22 mouse cellular contexts compared by ENCODE assay signal in genomic region chr16:49578976-49579375, GRCm38 (mm10).
A peak's percentile ranks its signal among the peaks of the same experiment; 100 is the strongest.
DNase-seq lines count a peak whose midpoint lies in the region; ATAC-seq and TF ChIP-seq lines count a peak whose summit lies in the region.
"Had no signal": no experiment of that assay in that cellular context is flagged by ENCODE, and none has a peak within 500 bp of the region (broad histone marks: within the 10 kb centered on the region; RNA-seq: fewer than 3 reads in every experiment).

No protein-coding gene starts in this region.

- no peak overlapping the region for H3K27ac ChIP-seq in lung, postnatal 0 days (ENCODE audit: low read length)
- no peak overlapping the region for H3K27ac ChIP-seq in stomach, embryonic 14.5 days (ENCODE audit: low read length)
- no peak overlapping the region for H3K27ac ChIP-seq in stomach, postnatal 0 days (replicated peaks)
- no peak overlapping the region for H3K27ac ChIP-seq in stomach, embryonic 16.5 days (ENCODE audit: low read length)
- H3K27ac ChIP-seq: embryonic facial prominence, embryonic 13.5 days; embryonic facial prominence, embryonic 15.5 days; forebrain, embryonic 13.5 days; forebrain, embryonic 15.5 days had no signal

- WGBS in lung, postnatal 0 days: 42% methylated on average over 4 of the region's 4 CpGs
- 36% methylated on average over 4 of the region's 4 CpGs for WGBS in lung, adult 2 months
- WGBS in stomach, embryonic 14.5 days: 28% methylated on average over 4 of the region's 4 CpGs
- 22% methylated on average over 4 of the region's 4 CpGs for WGBS in stomach, postnatal 0 days
- WGBS in stomach, embryonic 16.5 days: 37% methylated on average over 4 of the region's 4 CpGs

- no peaks in the 10 kb centered on the region for H3K27me3 ChIP-seq in lung, postnatal 0 days (replicated peaks; ENCODE audit: insufficient read depth, low read length)
- H3K27me3 ChIP-seq in stomach, embryonic 14.5 days (ENCODE audit: control insufficient read depth, insufficient read depth, low read length): no peaks in the 10 kb centered on the region
- no peaks in the 10 kb centered on the region for H3K27me3 ChIP-seq in stomach, postnatal 0 days (ENCODE audit: control insufficient read depth, insufficient read depth, low read length)
- no peaks in the 10 kb centered on the region for H3K27me3 ChIP-seq in stomach, embryonic 16.5 days (ENCODE audit: control insufficient read depth, insufficient read depth, low read length)
- H3K27me3 ChIP-seq: embryonic facial prominence, embryonic 13.5 days; embryonic facial prominence, embryonic 15.5 days; forebrain, embryonic 13.5 days; forebrain, embryonic 15.5 days had no signal

- H3K4me1 ChIP-seq in lung, postnatal 0 days (ENCODE audit: insufficient read depth, low read depth, low read length): no peaks in the 10 kb centered on the region
- H3K4me1 ChIP-seq in lung, adult 2 months (ENCODE audit: control insufficient read depth, insufficient read depth, low read length): peaks cover 9% of the 10 kb centered on the region
- no peaks in the 10 kb centered on the region for H3K4me1 ChIP-seq in stomach, embryonic 14.5 days (ENCODE audit: control insufficient read depth, insufficient read depth, low read length)
- H3K4me1 ChIP-seq in stomach, postnatal 0 days (replicated peaks; ENCODE audit: control insufficient read depth, insufficient read depth): no peaks in the 10 kb centered on the region
- no peaks in the 10 kb centered on the region for H3K4me1 ChIP-seq in stomach, embryonic 16.5 days (ENCODE audit: control insufficient read depth, insufficient read depth, low read length)
- H3K4me1 ChIP-seq: embryonic facial prominence, embryonic 15.5 days; forebrain, embryonic 13.5 days; forebrain, embryonic 15.5 days had no signal

- ATAC-seq in lung, postnatal 0 days: no peak
- peak; percentile 81; the same call in 1 of the 2 replicates for ATAC-seq in stomach, embryonic 14.5 days (ENCODE audit: insufficient number of reproducible peaks, insufficient read depth, low FRiP score, low read depth)
- no peak for ATAC-seq in stomach, postnatal 0 days (ENCODE audit: low FRiP score, low TSS enrichment)
- 0 out of 2 replicates have a peak, but pooled peaks have one; percentile 64 for ATAC-seq in stomach, embryonic 16.5 days (ENCODE audit: insufficient read depth, low FRiP score)
- no peak for ATAC-seq in megakaryocyte-erythroid progenitor cell, adult 5-6 weeks (replicated peaks; ENCODE audit: low FRiP score, low TSS enrichment, poor library complexity, severe bottlenecking)
- ATAC-seq: forebrain, embryonic 13.5 days; forebrain, embryonic 15.5 days had no signal

- no peak overlapping the region for H3K4me3 ChIP-seq in lung, postnatal 0 days (ENCODE audit: low read depth, low read length)
- no peak overlapping the region for H3K4me3 ChIP-seq in lung, adult 2 months (replicated peaks; ENCODE audit: extremely low read depth, low read depth, low read length)
- H3K4me3 ChIP-seq in stomach, embryonic 14.5 days (ENCODE audit: low read depth, low read length): no peak overlapping the region
- H3K4me3 ChIP-seq in stomach, postnatal 0 days (ENCODE audit: low read depth, low read length): no peak overlapping the region
- H3K4me3 ChIP-seq in stomach, embryonic 16.5 days (replicated peaks; ENCODE audit: low read length): no peak overlapping the region
- H3K4me3 ChIP-seq: embryonic facial prominence, embryonic 13.5 days; embryonic facial prominence, embryonic 15.5 days; forebrain, embryonic 13.5 days; forebrain, embryonic 15.5 days had no signal

- no peak overlapping the region for H3K9ac ChIP-seq in lung, postnatal 0 days (replicated peaks; ENCODE audit: low read depth)
- no peak overlapping the region for H3K9ac ChIP-seq in stomach, embryonic 14.5 days (replicated peaks; ENCODE audit: low read depth, low read length)
- no peak overlapping the region for H3K9ac ChIP-seq in stomach, postnatal 0 days (ENCODE audit: low read length)
- no peak overlapping the region for H3K9ac ChIP-seq in stomach, embryonic 16.5 days (ENCODE audit: low read length)
- H3K9ac ChIP-seq: embryonic facial prominence, embryonic 13.5 days; embryonic facial prominence, embryonic 15.5 days; forebrain, embryonic 13.5 days; forebrain, embryonic 15.5 days had no signal

- DNase-seq in lung, postnatal 0 days (ENCODE audit: low spot score): peak; percentile 9
- DNase-seq in lung, adult 2 months: no peak
- no peak for DNase-seq in stomach, postnatal 0 days (ENCODE audit: low spot score)
- DNase-seq in lung, postnatal 36 days: peak; percentile 46
- no peak for DNase-seq in urinary bladder, adult 18-20 months (ENCODE audit: low spot score in 2 of 2)
- DNase-seq: adrenal gland, adult 2 months; adrenal gland, postnatal 10 days; adrenal gland, postnatal 25 days; cerebellum, adult 11 months; cerebellum, adult 18-20 months; cerebellum, adult 8-10 months; cerebellum, adult 9-11 months; cerebellum, postnatal 14 days; cerebellum, postnatal 36 days; embryo, embryonic 11 days had no signal

- no peak for TF ChIP-seq CTCF in lung, postnatal 0 days (IDR thresholded peaks at IDR 0.05)
- TF ChIP-seq CTCF in lung, adult 2 months (IDR thresholded peaks at IDR 0.05; ENCODE audit: insufficient read depth, low read length): no peak
- no peak for TF ChIP-seq CTCF in stomach, postnatal 0 days (IDR thresholded peaks at IDR 0.05; ENCODE audit: low read depth)

- TF ChIP-seq EP300 in lung, postnatal 0 days (IDR thresholded peaks at IDR 0.05): 0 out of 2 replicates have a peak, but pooled peaks have one; percentile 26
- TF ChIP-seq EP300 in stomach, postnatal 0 days (optimal IDR thresholded peaks at IDR 0.05): no peak

- no peak overlapping the region for H3K4me2 ChIP-seq in lung, postnatal 0 days (replicated peaks; ENCODE audit: low read depth, low read length)
- H3K4me2 ChIP-seq in stomach, embryonic 14.5 days (replicated peaks; ENCODE audit: low read depth, low read length): no peak overlapping the region
- H3K4me2 ChIP-seq in stomach, postnatal 0 days (replicated peaks; ENCODE audit: low read depth): no peak overlapping the region
- no peak overlapping the region for H3K4me2 ChIP-seq in stomach, embryonic 16.5 days (ENCODE audit: low read depth, low read length)
- H3K4me2 ChIP-seq: embryonic facial prominence, embryonic 13.5 days; embryonic facial prominence, embryonic 15.5 days; forebrain, embryonic 13.5 days; forebrain, embryonic 15.5 days had no signal

- TF ChIP-seq POLR2A in lung, adult 2 months (IDR thresholded peaks at IDR 0.05; ENCODE audit: borderline replicate concordance, extremely low read depth, low read depth, low read length): no peak

- no peaks in the 10 kb centered on the region for H3K36me3 ChIP-seq in lung, postnatal 0 days (ENCODE audit: insufficient read depth, low read length)
- H3K36me3 ChIP-seq in stomach, embryonic 14.5 days (ENCODE audit: control insufficient read depth, insufficient read depth, low read length): no peaks in the 10 kb centered on the region
- H3K36me3 ChIP-seq in stomach, postnatal 0 days (ENCODE audit: control insufficient read depth, insufficient read depth, low read length): no peaks in the 10 kb centered on the region
- H3K36me3 ChIP-seq in stomach, embryonic 16.5 days (ENCODE audit: control insufficient read depth, insufficient read depth, low read length): no peaks in the 10 kb centered on the region
- H3K36me3 ChIP-seq: embryonic facial prominence, embryonic 13.5 days; embryonic facial prominence, embryonic 15.5 days; forebrain, embryonic 15.5 days had no signal

- H3K9me3 ChIP-seq in lung, postnatal 0 days (ENCODE audit: low read length): no peaks in the 10 kb centered on the region
- no peaks in the 10 kb centered on the region for H3K9me3 ChIP-seq in stomach, embryonic 14.5 days (ENCODE audit: control insufficient read depth, low read depth, low read length)
- H3K9me3 ChIP-seq in stomach, postnatal 0 days (ENCODE audit: control insufficient read depth, low read length): no peaks in the 10 kb centered on the region
- no peaks in the 10 kb centered on the region for H3K9me3 ChIP-seq in stomach, embryonic 16.5 days (replicated peaks; ENCODE audit: control insufficient read depth, low read length)
- H3K9me3 ChIP-seq: embryonic facial prominence, embryonic 13.5 days; embryonic facial prominence, embryonic 15.5 days; forebrain, embryonic 13.5 days; forebrain, embryonic 15.5 days had no signal

Comparison
In these comparisons a context has a peak if more than half of its experiments do, and no peak if none do; other contexts are left out.
1. ATAC-seq: peak in stomach, embryonic 14.5 days (single experiment) and stomach, embryonic 16.5 days (single experiment); none in lung, postnatal 0 days (single experiment), stomach, postnatal 0 days (single experiment) and megakaryocyte-erythroid progenitor cell, adult 5-6 weeks (single experiment).
2. DNase-seq: peak in lung, postnatal 0 days (single experiment) and lung, postnatal 36 days (single experiment); none in lung, adult 2 months (single experiment), stomach, postnatal 0 days (single experiment) and urinary bladder, adult 18-20 months (0 of 2).